Mouse (Mus musculus) frontal cortex, postnatal 25 days (tissue): ENCODE results near the gene Baz1b.
A peak's percentile ranks its signal among the peaks of the same experiment; 100 is the strongest.

Source experiments
- DNase-seq, 2 experiments: peaks; one replicate each; pipeline ENCODE4 v3.0.0; 2022; ENCODE audit warnings: low spot score in 2 of 2

The Baz1b gene

GRCm38 (mm10) chr5:135186621-135187348, at the start of gene Baz1b:
TSS of gene Baz1b (plus strand) at chr5:135187264.
- DNase-seq = peak; percentile 93 to 97

DNA sequence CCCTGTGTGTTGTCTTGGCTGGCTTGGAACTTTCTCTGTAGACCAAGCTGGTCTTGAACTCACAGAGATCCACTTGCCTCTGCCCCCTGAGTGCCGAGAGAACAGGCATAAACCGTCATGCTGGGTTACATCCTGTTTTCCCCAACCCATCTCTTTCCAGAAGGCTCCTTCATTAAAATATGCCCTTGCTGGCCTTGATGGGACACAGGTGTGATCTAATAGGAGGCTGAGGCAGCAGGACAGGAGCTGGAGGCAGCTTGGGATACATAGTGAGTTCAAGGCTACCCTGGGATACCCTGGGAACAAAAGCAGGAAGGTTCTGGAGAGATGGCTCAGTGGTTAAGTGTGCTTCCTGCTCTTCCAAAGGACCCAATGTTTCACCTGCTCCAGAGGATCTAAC, 47.2 kb upstream of the Baz1b start:
- DNase-seq = no peak

GRCm38 (mm10) chr5:135144469-135144868, 42.6 kb upstream of the Baz1b start:
- no peak for DNase-seq

DNA sequence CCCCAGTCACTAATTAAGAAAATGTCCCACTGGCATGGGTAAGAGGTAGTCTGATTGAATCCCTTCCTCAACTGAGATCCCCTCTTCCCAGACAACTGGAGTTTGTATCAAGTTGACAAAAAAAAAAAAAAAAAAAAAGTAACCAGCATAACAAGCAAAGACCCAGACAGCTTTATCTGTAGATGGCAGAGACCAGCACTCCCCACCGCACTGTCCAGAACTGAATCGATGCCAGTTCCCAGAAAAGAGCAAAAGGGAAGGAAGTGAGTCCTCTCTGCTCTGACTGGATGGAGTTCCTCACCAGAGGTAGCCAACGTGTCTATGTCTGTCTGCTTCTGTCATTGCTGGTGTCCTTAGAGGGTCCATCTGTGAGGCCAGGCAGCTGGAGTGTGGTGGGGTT, 41.5 kb upstream of the Baz1b start:
- DNase-seq = no peak

GRCm38 (mm10) chr5:135145955-135146354, 41.1 kb upstream of the Baz1b start:
- DNase-seq = no peak

DNA sequence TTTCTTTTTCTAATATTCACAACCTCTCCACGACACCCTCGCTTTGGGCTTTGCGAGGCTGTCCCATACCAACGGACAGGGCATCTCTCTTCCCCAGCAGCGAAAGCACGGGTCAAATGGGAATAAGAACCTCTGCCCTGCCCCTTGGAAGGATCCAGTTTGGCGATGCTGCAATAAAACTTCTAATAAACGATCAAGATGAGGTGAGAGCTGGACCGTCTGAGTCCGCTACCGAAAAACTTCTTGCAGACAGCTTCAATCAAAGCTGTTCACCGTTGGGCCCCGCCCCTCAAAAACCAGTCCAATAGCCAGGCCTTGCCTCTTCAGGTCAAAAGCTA, 38.4 kb upstream of the Baz1b start:
- DNase-seq = no peak

- peak; percentile 92 to 96 for DNase-seq
These were observed 37.8 kb upstream of the Baz1b start, which contains the start of gene Tbl2 for GRCm38 (mm10) chr5:135149053-135149819. TSS of gene Tbl2 (plus strand) at chr5:135149657.

- no peak for DNase-seq
These were observed 37.3 kb upstream of the Baz1b start for GRCm38 (mm10) chr5:135149820-135150178.

DNA sequence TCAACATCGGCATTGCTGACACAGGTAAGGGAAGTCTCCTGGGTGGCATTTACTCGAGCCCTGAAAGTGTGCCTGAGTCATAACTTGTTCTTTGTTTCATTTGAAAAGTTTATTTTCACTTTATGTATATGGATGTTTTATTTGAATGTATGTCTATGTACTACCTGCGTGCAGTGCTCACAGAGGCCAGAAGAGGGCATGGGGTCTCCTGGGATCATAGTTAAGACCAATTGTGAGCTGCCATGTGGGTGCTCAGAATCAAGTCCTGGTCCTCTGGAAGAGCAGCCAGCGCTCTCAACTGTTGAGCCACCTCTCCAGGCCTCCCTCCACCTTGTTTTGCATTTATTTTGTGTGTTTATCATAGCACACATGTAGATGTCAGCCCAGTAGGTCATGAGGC, 30.6 kb upstream of the Baz1b start:
- no peak for DNase-seq

DNA sequence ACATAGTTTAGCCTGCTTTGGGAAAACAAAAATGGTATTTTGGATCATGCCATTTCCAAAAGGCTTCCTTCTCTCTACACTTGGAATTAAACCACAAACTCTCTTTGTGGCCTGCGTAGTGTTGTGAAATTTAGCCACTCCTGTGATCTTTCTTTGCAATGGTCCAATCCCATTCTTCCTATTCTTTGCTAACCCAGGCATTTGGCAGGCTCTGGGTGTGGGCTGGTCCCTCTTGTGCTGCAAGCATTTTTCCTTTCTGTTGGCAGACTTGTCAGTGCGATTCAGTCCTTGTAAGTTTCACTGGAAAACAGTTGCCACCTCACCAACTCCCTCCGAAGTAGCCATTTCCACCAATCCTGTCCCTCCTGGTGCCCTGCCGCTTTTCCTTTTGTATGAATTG, 25.8 kb upstream of the Baz1b start:
- DNase-seq = no peak

DNA sequence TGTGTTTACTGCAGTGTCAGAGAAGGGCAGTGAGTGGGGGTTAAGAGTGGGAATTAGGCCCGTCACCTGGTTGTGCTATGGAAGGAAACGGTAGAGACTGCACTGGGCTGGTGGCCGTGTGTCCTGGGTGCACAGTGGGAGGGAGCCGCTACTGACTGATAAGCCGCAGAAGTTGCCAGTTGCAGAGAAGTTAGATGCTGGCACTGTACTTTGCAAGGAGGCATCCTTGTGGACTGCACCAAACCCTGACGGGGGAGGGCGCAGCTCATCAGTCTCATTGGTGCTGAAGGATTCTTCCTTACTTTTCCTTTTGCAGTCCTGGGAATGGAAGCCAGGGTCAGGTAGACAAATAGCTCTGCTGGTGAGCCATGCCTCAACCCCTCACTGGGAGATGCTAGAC, 25.4 kb upstream of the Baz1b start:
- no peak for DNase-seq

GRCm38 (mm10) chr5:135162361-135162760, 24.7 kb upstream of the Baz1b start:
- DNase-seq = no peak

- DNase-seq = no peak
These were observed 24.2 kb upstream of the Baz1b start for GRCm38 (mm10) chr5:135162821-135163220.

DNA sequence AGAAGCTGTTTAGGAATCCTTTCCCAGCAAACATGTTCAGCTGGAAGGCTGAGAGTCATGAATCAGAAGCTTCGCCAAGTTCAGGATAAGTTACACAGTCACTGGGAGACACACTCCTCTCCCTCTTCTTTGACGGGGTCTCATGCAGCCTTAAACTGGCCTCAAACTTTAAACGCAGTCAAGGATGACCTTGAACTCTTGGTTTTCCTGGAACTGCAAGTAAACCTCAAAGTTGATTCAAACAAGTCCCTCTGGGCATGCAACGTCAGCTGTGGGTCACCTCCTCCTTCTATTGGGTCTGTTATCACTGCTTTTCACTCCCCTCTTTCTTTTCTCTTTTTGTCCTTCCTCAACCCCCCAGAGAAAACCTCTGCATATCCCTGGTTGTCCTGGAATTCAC, 20.2 kb upstream of the Baz1b start:
- DNase-seq = no peak

- no peak for DNase-seq
These were observed 19.6 kb upstream of the Baz1b start for GRCm38 (mm10) chr5:135167469-135167868.

DNA sequence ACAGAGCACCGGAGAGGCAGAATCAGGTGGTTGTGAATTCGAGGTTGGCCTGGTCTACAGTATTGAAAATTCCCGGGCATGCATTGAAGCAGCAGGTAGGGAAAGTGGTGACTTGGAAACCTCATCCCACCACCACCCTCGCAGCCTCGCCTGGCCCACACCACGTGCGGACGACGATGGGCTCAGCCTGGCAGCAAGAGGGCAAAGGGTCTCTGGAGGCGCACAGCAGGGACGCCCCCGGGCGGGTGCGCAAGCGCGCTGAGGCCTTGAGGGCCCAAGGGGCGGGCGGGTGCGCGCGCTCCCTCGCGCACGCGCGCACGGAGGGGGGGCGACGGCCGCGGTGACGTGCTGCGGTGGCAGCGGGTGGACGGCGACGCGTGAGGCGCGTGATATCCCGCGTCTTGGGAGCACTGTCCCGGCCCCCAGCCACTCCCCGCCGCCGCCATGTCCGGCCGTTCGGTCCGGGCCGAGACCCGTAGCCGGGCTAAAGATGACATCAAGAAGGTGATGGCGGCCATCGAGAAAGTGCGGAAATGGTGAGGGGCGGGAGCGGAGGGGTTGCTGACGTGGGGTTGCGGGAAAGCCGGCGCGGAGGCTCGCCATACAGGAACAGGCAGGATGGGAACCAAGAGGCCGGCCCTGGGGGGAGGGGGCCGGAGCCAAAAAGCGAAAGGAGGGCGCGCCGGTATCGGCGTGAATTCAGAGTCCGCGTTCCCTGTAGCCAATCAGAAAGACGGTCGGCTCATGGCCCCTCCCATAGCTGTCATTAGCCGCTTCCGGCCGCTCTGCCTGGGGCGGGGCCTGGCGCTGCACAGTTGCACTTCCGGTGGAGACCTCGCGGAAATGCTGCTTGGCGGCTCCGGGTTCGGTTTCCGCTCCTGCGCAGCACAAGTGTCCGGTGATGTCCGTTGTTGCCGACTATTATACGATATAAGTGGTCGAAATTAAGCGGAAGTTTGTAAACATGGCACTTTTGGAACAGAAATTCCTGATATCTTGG, 18.7 kb upstream of the Baz1b start, which contains the start of gene Bcl7b:
Bcl7b (plus strand) TSS at position 221 of the 1,000 bp plus-strand sequence.
- peak; percentile 92 to 94 for DNase-seq

- DNase-seq = no peak
These were observed 17.6 kb upstream of the Baz1b start for GRCm38 (mm10) chr5:135169479-135169878.

DNA sequence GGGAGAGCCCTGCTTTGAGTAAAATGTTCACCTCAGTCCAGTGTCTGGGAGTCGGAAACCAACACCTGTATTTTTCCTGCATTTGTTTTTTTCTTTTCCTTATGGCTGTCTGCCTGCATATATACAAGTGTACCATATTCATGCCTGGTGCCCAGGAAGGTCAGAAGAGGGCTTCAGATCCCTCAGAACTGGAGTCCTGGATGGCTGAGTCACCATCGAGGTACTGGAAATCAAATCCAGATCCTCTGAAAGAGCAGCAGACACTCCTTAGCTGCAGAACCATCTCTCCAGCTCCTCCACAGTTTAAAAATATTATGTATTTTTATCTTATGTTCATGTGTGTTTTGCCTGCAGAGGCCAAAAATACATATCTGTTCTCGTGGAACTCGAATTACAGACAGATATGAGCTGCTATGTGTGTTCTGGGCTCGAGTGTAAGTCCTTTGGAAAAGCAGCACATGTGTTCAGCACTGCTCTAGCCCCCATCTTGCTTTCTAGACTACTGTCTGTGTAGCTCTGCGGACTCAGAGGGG, 15.3 kb upstream of the Baz1b start:
- DNase-seq = no peak

DNA sequence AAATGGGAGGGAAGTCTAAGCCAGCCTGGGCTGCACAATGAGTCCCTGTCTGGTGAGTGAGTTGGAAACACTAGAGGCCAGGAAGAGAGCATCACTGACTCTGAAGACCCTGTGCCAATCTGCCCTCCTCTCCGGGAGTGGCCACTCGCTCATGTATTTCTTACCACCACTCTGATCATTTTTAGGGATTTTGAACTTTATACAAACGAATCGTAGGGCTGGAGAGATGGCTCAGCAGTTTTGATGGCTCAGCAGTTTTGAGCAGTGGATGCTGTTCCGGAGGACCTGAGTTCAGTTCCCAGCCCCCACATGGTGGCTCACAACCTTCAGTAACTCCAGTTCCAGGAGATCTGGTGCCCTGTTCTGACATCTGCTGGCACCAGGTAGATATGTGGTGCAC, 14.1 kb upstream of the Baz1b start:
- DNase-seq = no peak

DNA sequence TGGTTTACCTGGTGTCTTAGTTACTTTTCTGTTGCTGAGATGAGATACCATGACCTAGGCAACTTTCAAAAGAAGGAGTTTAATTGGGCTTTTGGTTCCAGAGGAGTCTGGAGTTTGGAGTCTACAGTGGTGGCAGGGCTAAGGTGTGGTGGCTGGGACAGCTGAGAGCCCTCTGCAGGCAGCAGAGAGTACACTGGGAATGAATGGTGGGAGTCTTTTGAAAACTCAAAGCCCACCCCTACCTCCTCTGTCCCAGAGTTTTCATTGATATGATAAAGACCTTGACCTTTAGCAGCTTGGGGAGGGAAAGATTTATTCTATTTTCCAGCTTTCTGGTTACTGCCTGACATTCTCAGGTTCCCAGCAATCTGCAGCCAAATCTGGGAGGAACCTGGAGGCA, 12.0 kb upstream of the Baz1b start:
- DNase-seq = no peak

DNA sequence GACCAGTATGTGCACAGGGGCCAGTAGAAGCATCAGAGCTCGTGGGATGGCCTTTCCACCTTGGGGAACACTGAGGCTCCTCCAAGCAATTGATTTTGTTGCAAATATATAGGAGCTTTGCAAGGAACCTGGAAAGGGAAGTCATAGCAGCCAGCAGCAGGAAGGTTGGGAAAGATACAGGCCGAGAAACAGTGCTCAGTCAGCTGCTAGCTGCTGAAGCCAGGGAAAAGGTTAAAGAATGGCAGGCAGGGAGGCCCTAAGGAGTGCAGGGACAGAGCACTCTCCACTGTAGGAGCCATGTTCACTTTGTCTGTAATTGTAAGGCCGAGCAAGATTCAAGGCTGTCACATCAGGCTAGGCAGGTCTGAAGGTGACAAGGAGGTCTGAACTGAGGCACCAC, 8.5 kb upstream of the Baz1b start:
- no peak for DNase-seq

DNA sequence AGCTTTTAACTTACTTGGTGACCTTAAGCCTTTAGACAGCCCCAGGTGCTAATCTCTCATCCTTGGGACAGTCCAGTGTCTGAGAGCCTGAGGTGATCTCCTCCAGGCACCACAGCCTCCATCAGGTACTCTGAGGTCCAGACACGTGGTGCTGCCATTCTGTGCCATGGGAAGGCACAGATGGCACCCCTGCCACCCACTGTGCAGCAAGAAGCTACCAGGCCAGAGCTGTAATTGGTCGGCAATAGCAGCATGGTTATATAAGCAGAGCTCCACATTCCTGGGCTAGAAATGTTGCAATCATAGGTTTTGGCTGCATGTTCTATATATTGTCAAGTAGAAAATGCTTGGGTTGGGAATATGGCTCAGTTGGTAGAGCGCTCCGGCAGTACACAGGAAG, 8.1 kb upstream of the Baz1b start:
- no peak for DNase-seq
